Mouse (Mus musculus) forebrain, embryonic 12.5 days (tissue): Measurements from ENCODE around the gene Aamp. TPM values are rescaled to one million over a fixed set of nuclear protein-coding genes. Genes with fewer than 3 reads are reported as not detected.

Source experiments
- ATAC-seq: fragments of 200-750 bp; cut with Nextera tagmentation; 2 replicates; pipeline ENCODE4 v1.8.0; 2017; ENCODE audit warnings: moderate TSS enrichment; ENCODE audit not compliant: low FRiP score
- H3K27ac ChIP-seq: fragments of 300-500 bp; sonication (generic); 2 replicates; pipeline ENCODE4 v1.5.1; 2016; ENCODE audit warnings: mild to moderate bottlenecking
- H3K27me3 ChIP-seq: fragments of 300-500 bp; sonication (generic); 2 replicates; pipeline ENCODE4 v1.6.1; 2016; ENCODE audit warnings: mild to moderate bottlenecking
- H3K36me3 ChIP-seq: fragments of 300-500 bp; sonication (generic); replicated peaks from 2 replicates; pipeline ENCODE4 v1.6.1; 2016; ENCODE audit warnings: mild to moderate bottlenecking
- H3K4me1 ChIP-seq: fragments of 300-500 bp; sonication (generic); 2 replicates; pipeline ENCODE4 v1.6.1; 2016
- H3K4me2 ChIP-seq: fragments of 300-500 bp; sonication (generic); 2 replicates; pipeline ENCODE4 v1.6.1; 2016; ENCODE audit warnings: mild to moderate bottlenecking, moderate library complexity
- H3K4me3 ChIP-seq: fragments of 300-500 bp; sonication (generic); replicated peaks from 2 replicates; pipeline ENCODE4 v1.5.1; 2016; ENCODE audit warnings: mild to moderate bottlenecking
- H3K9ac ChIP-seq: fragments of 300-500 bp; sonication (generic); 2 replicates; pipeline ENCODE4 v1.6.1; 2016; ENCODE audit warnings: mild to moderate bottlenecking
- H3K9me3 ChIP-seq: fragments of 300-500 bp; sonication (generic); 2 replicates; pipeline ENCODE4 v1.6.1; 2016
- WGBS: fragments of 180-500 bp; shearing (Covaris S2); methylation state at CpG from one replicate; pipeline ENCODE4 v1.1.7; 2016; 5-methylcytosine and 5-hydroxymethylcytosine counted together
- polyA plus RNA-seq: library from polyadenylated mRNA; unstranded; fragments of >200 nt; fragmentation: Nextera tagmentation; extraction: Ambion mirVana; gene quantifications from 2 replicates; pipeline ENCODE4 v1.2.1, GENCODE M21; 2016

Gene Aamp
- polyA plus RNA-seq, 1 experiment from 2014 or later, result 184 TPM

- Histone ChIP-seq H3K4me1 (peaks cover 17% of the 10 kb centered on the region), H3K36me3 (peaks cover 11% of the 10 kb centered on the region), H3K9me3 (no peaks in the 10 kb centered on the region), H3K4me3 (no peak overlapping the region), H3K27ac (no peak overlapping the region), H3K9ac (no peak overlapping the region), H3K4me2 (no peak overlapping the region), H3K27me3 (no peaks in the 10 kb centered on the region)
- 81% methylated on average over 3 of the region's 3 CpGs for WGBS
- ATAC-seq, result no peak
Measured at GRCm38 (mm10) chr1:74297269-74297668, 12.7 kb upstream of the Aamp start.

- no peak overlapping the region for H3K4me3 ChIP-seq
- WGBS, result 73% methylated on average over 6 of the region's 6 CpGs
- peaks cover 17% of the 10 kb centered on the region for H3K36me3 ChIP-seq
- ATAC-seq, result no peak
- no peaks in the 10 kb centered on the region for H3K27me3 ChIP-seq
- peak overlapping the region; percentile 3; the same call in 1 of the 2 replicates for H3K4me2 ChIP-seq
- H3K9ac ChIP-seq, result no peak overlapping the region
- peaks cover 17% of the 10 kb centered on the region for H3K4me1 ChIP-seq
- no peaks in the 10 kb centered on the region for H3K9me3 ChIP-seq
- H3K27ac ChIP-seq, result peak overlapping the region; percentile 80; the same call in 1 of the 2 replicates
Measured at GRCm38 (mm10) chr1:74296477-74296876, 11.9 kb upstream of the Aamp start.

GRCm38 (mm10) chr1:74295456-74296171 is 11.1 kb upstream of the Aamp start:
- Histone ChIP-seq H3K27ac (peak overlapping the region; percentile 80), H3K4me2 (0 out of 2 replicates have a peak overlapping the region, but pooled peaks have one; percentile 3), H3K36me3 (peaks cover 19% of the 10 kb centered on the region), H3K9me3 (no peaks in the 10 kb centered on the region), H3K9ac (no peak overlapping the region; the same call in 1 of the 2 replicates), H3K4me1 (peaks cover 17% of the 10 kb centered on the region), H3K4me3 (no peak overlapping the region), H3K27me3 (no peaks in the 10 kb centered on the region)
- ATAC-seq, result peak; percentile 65
- WGBS, result 25% methylated on average over 9 of the region's 9 CpGs

- 90% methylated on average over 6 of the region's 6 CpGs for WGBS
- Histone ChIP-seq H3K4me3 (no peak overlapping the region), H3K9me3 (no peaks in the 10 kb centered on the region), H3K36me3 (peaks cover 26% of the 10 kb centered on the region), H3K27me3 (no peaks in the 10 kb centered on the region), H3K4me1 (peaks cover 17% of the 10 kb centered on the region), H3K27ac (peak overlapping the region; percentile 80), H3K4me2 (no peak overlapping the region), H3K9ac (no peak overlapping the region; the same call in 1 of the 2 replicates)
- ATAC-seq, result no peak
Measured at GRCm38 (mm10) chr1:74294733-74295455, 10.4 kb upstream of the Aamp start.

GRCm38 (mm10) chr1:74294090-74294643 is 9.6 kb upstream of the Aamp start:
- peaks cover 17% of the 10 kb centered on the region for H3K4me1 ChIP-seq
- H3K36me3 ChIP-seq, result peaks cover 33% of the 10 kb centered on the region
- 95% methylated on average over 3 of the region's 3 CpGs for WGBS
- H3K9me3 ChIP-seq, result no peaks in the 10 kb centered on the region
- no peak overlapping the region for H3K27ac ChIP-seq
- no peak for ATAC-seq
- H3K4me3 ChIP-seq, result no peak overlapping the region
- no peak overlapping the region for H3K9ac ChIP-seq
- H3K4me2 ChIP-seq, result no peak overlapping the region
- H3K27me3 ChIP-seq, result no peaks in the 10 kb centered on the region

- no peak for ATAC-seq
- Histone ChIP-seq H3K36me3 (peaks cover 41% of the 10 kb centered on the region), H3K4me2 (no peak overlapping the region), H3K9ac (no peak overlapping the region), H3K27ac (no peak overlapping the region), H3K27me3 (no peaks in the 10 kb centered on the region), H3K4me3 (no peak overlapping the region), H3K9me3 (no peaks in the 10 kb centered on the region), H3K4me1 (peaks cover 17% of the 10 kb centered on the region)
- WGBS, result 93% methylated on average over 8 of the region's 8 CpGs
Measured at GRCm38 (mm10) chr1:74293306-74293960, 8.9 kb upstream of the Aamp start.

GRCm38 (mm10) chr1:74292331-74293020 is 7.9 kb upstream of the Aamp start:
- Histone ChIP-seq H3K36me3 (peaks cover 44% of the 10 kb centered on the region), H3K9ac (no peak overlapping the region), H3K4me1 (peaks cover 17% of the 10 kb centered on the region), H3K9me3 (no peaks in the 10 kb centered on the region), H3K4me3 (no peak overlapping the region), H3K4me2 (no peak overlapping the region), H3K27ac (no peak overlapping the region), H3K27me3 (no peaks in the 10 kb centered on the region)
- 90% methylated on average over 11 of the region's 11 CpGs for WGBS
- ATAC-seq, result no peak

GRCm38 (mm10) chr1:74290141-74290540 is 5.6 kb upstream of the Aamp start:
- WGBS, result 91% methylated on average over 5 of the region's 5 CpGs
- H3K27me3 ChIP-seq, result no peaks in the 10 kb centered on the region
- no peak overlapping the region for H3K27ac ChIP-seq
- H3K9me3 ChIP-seq, result no peaks in the 10 kb centered on the region
- ATAC-seq, result no peak
- peaks cover 14% of the 10 kb centered on the region for H3K4me1 ChIP-seq
- no peak overlapping the region for H3K4me2 ChIP-seq
- no peak overlapping the region for H3K4me3 ChIP-seq
- peaks cover 41% of the 10 kb centered on the region for H3K36me3 ChIP-seq
- no peak overlapping the region for H3K9ac ChIP-seq

- H3K36me3 ChIP-seq, result peaks cover 41% of the 10 kb centered on the region
- H3K9me3 ChIP-seq, result no peaks in the 10 kb centered on the region
- no peak overlapping the region for H3K4me3 ChIP-seq
- no peaks in the 10 kb centered on the region for H3K27me3 ChIP-seq
- peaks cover 11% of the 10 kb centered on the region for H3K4me1 ChIP-seq
- H3K27ac ChIP-seq, result no peak overlapping the region
- ATAC-seq, result no peak
- H3K9ac ChIP-seq, result no peak overlapping the region
- no peak overlapping the region for H3K4me2 ChIP-seq
- 94% methylated on average over 2 of the region's 2 CpGs for WGBS
Measured at GRCm38 (mm10) chr1:74289740-74290139, 5.2 kb upstream of the Aamp start.

- H3K9ac ChIP-seq, result no peak overlapping the region
- no peaks in the 10 kb centered on the region for H3K9me3 ChIP-seq
- no peak overlapping the region for H3K27ac ChIP-seq
- H3K4me2 ChIP-seq, result no peak overlapping the region
- peaks cover 11% of the 10 kb centered on the region for H3K4me1 ChIP-seq
- H3K27me3 ChIP-seq, result no peaks in the 10 kb centered on the region
- 91% methylated on average over 9 of the region's 9 CpGs for WGBS
- peaks cover 41% of the 10 kb centered on the region for H3K36me3 ChIP-seq
- no peak overlapping the region for H3K4me3 ChIP-seq
- no peak for ATAC-seq
Measured at GRCm38 (mm10) chr1:74289248-74289647, 4.7 kb upstream of the Aamp start.

GRCm38 (mm10) chr1:74288327-74288726 is 3.8 kb upstream of the Aamp start:
- no peak overlapping the region for H3K4me3 ChIP-seq
- H3K27ac ChIP-seq, result no peak overlapping the region
- no peak overlapping the region for H3K4me2 ChIP-seq
- whole genome bisulfite sequencing, result 84% methylated on average over 4 of the region's 4 CpGs
- no peak for ATAC-seq
- H3K9ac ChIP-seq, result no peak overlapping the region
- peaks cover 19% of the 10 kb centered on the region for H3K4me1 ChIP-seq
- H3K27me3 ChIP-seq, result no peaks in the 10 kb centered on the region
- peaks cover 36% of the 10 kb centered on the region for H3K36me3 ChIP-seq
- no peaks in the 10 kb centered on the region for H3K9me3 ChIP-seq
